Mouse (Mus musculus): ENCODE data around the gene Mob3b.

- TF ChIP-seq CTCF (IDR thresholded peaks at IDR 0.05; ENCODE audit: extremely low read depth, insufficient read depth, insufficient read length, insufficient replicate concordance) (no peak), POLR2A (IDR thresholded peaks at IDR 0.05; ENCODE audit: low read depth, low read length) (no peak)
These were observed 8.0 kb upstream of the Mob3b start for GRCm38 (mm10) chr4:35165275-35165674.

Data from spleen, adult 2 months (tissue).